Mouse (Mus musculus): Measurements from ENCODE around the gene Ift172.

DNA sequence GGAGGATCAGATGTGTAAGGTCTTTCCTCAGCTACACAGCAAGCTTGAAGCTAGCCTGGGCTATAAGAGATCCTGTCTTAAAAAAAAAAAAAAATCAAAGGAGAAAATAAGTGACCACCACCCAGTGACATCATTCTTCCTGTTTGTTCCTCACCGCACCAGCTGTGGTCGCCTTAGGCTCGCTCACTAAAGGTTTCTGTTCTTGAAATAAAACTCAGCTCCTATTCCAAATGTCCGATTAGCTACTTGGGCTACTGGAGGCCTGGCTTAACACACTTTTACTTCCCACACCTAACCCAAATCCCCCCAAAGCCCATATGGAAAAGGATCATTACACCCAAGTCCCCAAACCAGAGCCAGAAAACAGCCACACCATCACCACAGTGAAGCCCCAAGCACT is 2.7 kb downstream of the Ift172 start:
- TF ChIP-seq USF1 (IDR thresholded peaks at IDR 0.05; ENCODE audit: low read depth) (no peak), CTCF (IDR thresholded peaks at IDR 0.05; ENCODE audit: control insufficient read depth, insufficient read depth, insufficient read length) (no peak), MYOD1 (IDR thresholded peaks at IDR 0.05; ENCODE audit: control insufficient read depth, insufficient read length, low read depth) (no peak), CEBPB (IDR thresholded peaks at IDR 0.05; ENCODE audit: low read depth) (no peak), MYOG (IDR thresholded peaks at IDR 0.05; ENCODE audit: control insufficient read depth, extremely low read depth, insufficient read length) (no peak), FOSL1 (IDR thresholded peaks at IDR 0.05; ENCODE audit: insufficient read depth, low read length, poor library complexity, severe bottlenecking) (no peak)
